Mouse (Mus musculus) kidney, postnatal 36 days (tissue): ENCODE results near the gene Ier5l.

ENCODE experiments used
- DNase-seq, 2 experiments: peaks; one replicate each; pipeline ENCODE4 v3.0.0; 2021 to 2022; ENCODE audit warnings: mixed read lengths in 2 of 2

The Ier5l gene

DNA sequence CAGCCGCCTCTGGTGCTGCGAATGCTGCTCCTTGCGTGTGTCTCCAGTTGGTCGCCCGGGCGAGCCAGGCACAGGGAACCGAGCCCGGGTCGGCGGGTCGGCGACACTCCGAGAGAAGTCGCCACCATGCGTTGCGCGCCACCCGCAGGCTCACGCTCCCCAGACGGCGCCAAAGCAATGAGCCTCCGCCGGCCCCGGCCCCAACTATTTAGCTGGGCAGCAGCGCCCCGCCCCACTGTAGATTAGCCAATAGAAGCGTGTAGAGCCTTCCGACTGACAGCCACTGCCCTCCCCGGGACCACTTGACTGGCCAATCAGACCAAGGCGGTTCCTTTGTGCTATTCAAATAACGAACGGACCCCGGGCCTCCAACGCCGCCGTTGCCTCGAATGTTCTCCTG, at the start of gene Ier5l:
Ier5l (minus strand) TSS at position 181 of the 400 bp plus-strand sequence.
- peak; percentile 96 to 97 for DNase-seq

DNA sequence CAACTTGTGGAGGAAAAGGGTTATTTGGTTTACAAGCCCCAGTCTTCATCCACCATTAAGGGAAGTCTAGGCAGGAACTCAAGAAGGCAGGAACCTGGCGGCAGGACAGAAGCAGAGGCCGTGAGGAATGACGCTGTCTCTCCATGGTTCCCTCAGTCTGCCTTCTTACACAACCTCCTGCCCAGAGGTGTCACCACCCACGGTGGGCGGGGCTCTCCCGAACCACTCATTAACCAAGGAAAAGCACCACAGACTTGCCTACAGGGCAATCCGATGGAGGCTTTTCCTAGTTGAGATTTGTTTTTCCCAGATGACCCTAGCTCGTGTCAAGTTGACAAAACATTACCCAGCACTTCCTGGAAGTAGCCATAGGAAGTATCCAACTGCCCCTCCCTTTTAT, 49.7 kb upstream of the Ier5l start:
- peak; percentile 43 to 79 for DNase-seq

DNA sequence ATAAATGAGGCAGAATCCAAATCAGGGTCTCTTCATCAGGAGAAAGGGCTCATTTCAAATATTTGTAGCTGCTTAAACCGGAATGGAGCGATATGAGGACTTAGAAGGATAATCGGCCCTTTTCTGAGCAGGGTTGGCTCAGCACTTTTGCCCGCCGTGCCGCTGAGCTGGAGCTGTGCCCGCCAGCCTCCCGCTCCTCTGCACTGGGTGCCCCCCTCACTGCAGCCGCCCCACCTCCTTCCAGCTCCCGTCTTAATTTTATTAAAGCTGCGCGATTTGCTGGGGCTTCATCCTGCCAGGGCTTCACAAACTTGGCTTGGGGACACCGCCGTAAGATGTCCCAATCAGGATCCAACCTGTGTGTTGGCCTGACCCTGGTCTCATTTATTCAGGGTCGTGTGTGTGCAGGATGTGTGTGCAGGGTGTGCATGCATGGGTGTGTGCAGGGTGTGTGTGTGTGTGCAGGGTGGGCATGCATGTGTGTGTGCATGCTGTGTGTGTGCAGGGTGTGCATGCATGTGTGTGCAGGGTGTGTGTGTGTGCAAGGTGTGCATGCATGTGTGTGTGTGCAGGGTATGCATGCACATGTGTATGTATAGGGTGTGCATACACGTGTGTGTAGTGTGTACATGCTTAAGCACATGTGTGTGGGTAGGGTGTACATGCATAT, 36.8 kb upstream of the Ier5l start:
- no peak for DNase-seq

DNA sequence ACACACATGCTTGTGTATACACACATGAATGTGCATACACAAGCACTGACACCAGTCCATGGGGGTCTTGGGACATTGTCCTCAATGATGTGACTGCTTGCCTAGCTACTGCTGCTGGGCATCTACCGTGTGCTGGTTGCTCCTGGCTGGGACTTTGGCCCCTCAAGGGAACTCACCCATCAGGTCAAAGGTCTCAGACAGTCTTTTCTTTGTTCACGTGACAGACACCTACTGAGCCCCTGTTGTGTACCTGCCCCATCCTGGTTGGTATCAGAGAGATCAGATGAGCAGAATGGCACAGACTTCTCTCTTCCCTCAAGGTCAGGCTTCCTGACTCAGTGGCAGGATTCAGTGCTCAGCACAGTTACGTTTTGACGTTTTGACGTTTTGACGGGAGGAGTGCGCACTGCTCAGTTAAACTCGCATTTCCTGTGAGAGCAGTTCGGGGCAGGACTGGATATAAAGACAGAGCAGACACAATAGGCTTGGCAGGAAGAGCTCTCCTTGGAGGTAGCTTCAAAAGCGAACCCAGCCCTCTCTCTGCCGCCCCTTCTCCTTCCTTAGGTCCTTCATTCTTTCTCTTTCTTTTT, 33.2 kb upstream of the Ier5l start:
- DNase-seq, result peak; percentile 23 to 31

- DNase-seq, result no peak
These were observed 29.9 kb upstream of the Ier5l start for GRCm38 (mm10) chr2:30503677-30504621.

- no peak for DNase-seq
These were observed 27.7 kb upstream of the Ier5l start for GRCm38 (mm10) chr2:30501701-30502100.

- DNase-seq, result peak; percentile 74 to 85
These were observed 22.2 kb upstream of the Ier5l start for GRCm38 (mm10) chr2:30495909-30496861.

DNA sequence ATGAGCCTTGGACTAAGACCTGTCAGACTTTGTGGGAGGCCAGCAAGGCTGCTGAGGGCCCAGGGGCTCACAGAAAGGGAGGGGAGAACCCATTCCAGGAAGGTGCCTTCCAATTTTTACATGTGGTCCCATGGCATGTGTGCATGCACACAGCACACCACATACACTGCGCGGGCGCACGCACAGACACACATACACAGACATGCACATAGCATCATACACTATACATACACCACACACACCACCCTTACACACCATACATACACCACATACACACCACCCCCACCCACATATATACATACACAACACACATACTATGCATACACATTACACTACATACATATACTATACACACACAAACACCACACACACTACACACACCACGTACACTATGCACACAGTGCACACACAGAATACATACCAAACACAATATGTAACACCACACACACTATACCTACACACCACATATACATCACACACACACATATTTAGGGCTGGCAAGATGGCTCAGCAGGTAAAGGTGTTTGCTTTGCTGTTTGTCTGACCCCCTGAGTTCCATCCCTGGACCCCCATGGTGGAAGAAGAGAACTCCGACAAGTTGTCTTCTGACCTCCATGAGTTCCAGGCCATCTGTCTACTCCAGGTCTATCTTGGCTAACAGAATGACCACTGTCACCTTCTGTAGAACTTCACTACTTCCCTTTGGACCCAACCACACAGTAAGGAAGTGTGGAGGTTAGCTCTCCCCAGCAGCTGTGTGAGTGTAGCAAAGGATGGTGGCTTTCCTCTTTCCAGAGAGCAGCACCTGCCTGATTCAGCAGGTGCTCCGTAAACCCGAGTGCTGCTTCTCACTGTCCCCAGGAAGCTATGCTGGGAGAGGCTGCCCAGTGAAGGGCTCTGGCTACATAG, 21.2 kb upstream of the Ier5l start:
- DNase-seq, result no peak

DNA sequence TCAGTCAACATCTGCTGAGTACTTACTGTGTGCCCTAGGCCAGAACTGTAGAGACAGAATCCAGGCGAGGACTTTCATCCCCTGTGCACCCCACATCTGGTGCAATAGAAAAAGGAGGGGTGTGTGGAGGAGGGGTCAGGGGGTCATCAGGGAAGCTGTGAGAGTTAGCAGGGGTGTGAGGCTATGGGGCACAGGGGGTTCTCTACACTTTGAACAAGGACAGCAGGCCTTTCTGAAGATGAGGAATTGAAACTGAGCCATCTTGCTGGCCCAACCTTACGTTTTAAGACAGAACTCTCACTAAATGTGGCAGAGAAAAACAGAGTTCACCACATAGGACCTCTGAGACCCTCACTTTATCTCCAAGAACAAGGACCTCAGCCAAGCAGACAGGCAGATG, 16.4 kb upstream of the Ier5l start:
- no peak for DNase-seq

DNA sequence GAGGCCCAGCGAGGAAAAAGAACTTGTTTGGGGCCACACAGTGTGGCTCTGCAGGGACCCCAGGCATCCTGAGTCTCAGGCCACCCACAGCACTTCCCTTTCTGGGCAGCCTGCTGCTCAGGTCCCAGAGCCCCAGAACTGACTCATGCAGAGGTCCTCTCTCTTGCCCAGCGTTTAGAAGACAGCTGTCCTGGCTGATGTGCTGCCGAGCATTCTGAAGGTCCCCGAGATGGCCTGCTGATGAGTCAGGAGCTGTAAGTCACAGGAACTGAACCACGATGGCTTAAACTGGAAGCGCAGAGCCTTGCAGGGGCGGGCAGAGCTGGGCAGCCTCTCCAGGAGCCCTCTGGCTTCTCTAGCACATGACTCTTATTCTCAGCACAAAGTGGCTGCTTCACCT, 13.6 kb upstream of the Ier5l start:
- no peak for DNase-seq

DNA sequence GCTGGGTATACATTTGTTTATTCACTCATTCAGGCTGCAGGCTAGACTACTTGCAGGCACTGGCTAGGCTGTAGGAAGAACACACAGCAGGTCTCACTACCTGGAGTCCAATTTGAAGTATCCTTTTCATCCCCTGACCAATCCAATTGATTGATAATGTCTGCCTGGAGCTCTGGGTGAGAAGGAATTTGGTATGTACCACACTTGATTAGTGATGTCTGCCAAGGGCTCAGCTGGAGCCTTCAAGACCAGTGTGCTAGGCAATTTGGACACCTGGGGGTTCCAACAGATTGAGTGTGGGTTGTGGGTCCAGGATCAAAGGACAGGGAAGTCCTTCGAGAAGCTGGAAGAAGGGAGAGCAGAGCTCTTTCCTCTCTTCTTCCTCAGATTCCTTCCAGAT, 4.5 kb upstream of the Ier5l start:
- DNase-seq, result no peak

DNA sequence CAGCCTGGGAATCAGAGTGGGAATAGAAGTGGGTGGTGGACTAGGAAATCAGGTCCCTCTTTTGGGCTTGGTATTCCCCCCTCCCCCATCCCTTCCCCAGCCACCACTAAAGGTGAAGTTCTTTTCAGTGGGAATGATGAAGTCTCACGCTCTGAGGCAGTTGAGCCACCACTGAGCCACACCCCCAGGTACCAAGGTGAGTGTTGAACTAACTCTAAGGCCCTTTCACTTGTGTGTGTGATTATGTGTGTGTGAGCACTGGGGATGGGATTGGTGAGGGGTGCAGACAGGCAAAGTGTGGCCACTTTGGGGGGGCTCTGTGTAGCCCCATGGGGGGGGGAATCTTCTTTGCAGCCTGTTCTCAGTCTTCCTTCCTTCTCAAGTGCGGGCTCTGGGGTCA, 2.2 kb upstream of the Ier5l start:
- DNase-seq, result no peak

GRCm38 (mm10) chr2:30475457-30475856, 1.4 kb upstream of the Ier5l start:
- DNase-seq, result no peak

- DNase-seq, result no peak
These were observed 757 bp upstream of the Ier5l start for GRCm38 (mm10) chr2:30474776-30475175.

GRCm38 (mm10) chr2:30473431-30474031, 488 bp downstream of the Ier5l start:
- DNase-seq, result peak; percentile 46 to 73

DNA sequence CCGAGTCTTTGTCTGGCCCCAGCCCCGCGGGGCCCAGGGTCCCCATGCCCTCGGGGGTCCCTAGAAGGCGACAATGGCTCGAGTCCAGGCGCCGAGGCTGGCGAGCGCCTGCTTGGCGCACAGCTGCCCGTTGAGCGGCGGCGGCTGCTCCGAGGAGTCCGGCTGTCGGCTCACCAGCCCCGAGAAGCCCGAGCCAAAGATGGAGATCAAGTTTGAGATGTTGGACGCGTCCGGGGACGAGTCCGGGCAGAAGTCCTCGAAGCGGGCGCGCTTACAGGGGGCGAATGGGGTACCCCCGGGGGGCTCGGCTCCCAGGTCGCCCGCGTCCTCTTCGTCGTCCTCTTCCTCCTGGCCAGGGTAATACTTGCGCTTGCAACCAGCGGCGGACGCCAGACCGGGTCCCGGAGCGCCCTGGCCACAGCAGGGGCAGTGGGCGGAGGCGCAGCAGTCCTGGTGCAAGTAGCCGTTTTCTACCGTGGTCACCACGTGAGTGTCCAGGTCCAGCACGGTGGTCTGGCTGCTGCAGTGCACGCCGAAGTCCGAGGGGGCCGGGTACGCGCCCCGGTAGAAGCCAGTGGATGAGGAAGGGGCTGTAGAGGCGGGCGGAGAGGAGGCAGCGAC, 1.2 kb downstream of the Ier5l start:
- DNase-seq, result peak; percentile 34 to 68

DNA sequence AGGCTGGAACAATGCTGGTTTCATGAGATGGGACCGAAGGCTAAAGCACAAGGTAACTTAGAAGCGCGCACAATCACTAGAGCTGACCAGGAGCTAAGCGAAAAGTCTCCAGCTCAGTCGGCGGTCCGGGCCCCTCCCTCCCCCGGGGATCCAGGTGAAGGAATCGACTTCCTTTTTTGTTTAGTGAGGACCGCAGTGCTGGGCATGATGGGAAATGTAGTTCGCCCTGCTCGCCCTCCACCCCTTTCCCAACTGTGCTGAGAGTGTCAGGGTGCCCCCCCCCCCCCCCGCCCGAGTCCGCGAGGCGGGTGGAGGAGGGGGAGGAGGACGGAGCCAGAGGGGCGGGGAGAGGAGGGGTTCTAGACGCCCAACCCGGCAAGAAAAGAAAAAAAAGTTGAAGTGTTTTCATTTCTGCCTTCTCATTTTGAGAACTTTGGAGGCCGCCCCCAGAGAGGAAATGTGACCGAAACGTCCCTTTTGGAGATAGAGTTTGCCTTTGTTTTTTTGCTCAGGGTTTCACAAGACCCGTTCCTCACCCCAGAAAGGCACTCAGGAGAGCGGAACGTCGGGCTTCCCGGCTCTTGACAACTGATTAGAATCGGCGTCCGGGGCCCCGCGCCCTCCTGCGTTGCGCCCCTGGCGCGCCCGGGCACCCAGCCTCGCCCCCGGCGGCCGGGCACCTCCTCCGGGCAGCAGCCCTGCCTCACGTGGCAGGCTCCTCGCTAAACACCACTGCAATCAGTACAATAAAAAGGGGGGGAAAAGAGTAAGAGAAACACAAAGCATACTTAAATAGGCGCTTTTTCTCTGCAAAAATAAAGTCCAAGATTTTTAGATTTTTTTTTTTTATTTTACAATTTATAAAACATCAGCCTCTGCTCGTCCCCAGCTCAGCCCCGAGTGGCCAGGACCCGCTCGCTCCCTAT, 2.0 kb downstream of the Ier5l start:
- DNase-seq, result peak; percentile 95 to 97

DNA sequence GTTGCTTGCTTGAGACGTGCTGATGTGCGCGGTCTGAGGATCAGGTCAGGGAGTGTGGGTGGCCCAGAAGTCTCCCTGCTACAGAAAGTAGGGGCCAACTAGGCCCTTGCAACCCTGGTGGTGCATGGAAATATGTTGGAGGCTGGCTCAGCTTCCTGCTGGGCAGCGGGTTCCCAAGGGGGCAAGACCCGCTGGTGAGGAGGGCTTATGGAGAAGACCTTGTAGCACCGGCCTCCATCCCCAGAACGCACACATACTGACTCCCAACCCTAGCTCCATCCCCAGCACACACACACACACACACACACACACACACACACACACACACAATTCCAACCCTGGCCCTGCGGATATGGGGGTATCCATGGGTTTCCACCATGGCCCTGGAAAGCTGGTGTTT, 3.0 kb downstream of the Ier5l start:
- DNase-seq, result no peak
